7 mouse cellular contexts compared by ENCODE assay signal in the genomic region with DNA sequence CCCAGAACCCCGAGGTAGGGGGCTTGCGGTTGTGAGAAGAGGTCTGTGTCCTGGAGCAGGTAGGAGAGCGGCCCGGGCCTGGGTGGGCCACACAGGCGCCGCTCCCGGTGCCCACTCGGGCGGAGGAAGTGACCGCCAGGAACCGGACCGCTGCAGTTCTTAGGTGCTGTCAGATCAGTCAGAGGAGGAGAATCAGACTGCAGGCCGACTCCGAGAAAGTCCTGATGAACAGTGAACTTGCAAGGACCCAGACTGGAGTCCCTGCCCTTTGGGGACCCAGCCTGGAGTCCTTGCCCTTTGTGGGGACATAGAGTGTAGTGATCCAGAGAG. TPM values are rescaled to one million over a fixed set of nuclear protein-coding genes. Genes with fewer than 3 reads are reported as not detected.
DNase-seq lines count a peak whose midpoint lies in the region; ATAC-seq and TF ChIP-seq lines count a peak whose summit lies in the region.

No protein-coding gene starts in this region.

- H3K4me1 ChIP-seq in lung, embryonic 14.5 days (ENCODE audit: insufficient read depth), result no peaks in the 10 kb centered on the region
- H3K4me1 ChIP-seq in embryonic facial prominence, embryonic 12.5 days, result no peaks in the 10 kb centered on the region
- peaks cover 21% of the 10 kb centered on the region for H3K4me1 ChIP-seq in hindbrain, embryonic 13.5 days (replicated peaks)
- H3K4me1 ChIP-seq in liver, embryonic 16.5 days (ENCODE audit: control insufficient read depth, low read depth, low read length), result peaks cover 3% of the 10 kb centered on the region; the same call in 1 of the 2 replicates

- DNase-seq in lung, embryonic 14.5 days, result peak; percentile 52
- DNase-seq in lung, adult 18-20 months, result no peak
- no peak for DNase-seq in cerebellum, postnatal 10 days
- no peak for DNase-seq in right cerebral cortex, adult 2 months (ENCODE audit: low spot score in 2 of 2)

- ATAC-seq in lung, embryonic 14.5 days (ENCODE audit: insufficient read depth), result peak; percentile 68
- peak; percentile 59 for ATAC-seq in embryonic facial prominence, embryonic 12.5 days (ENCODE audit: insufficient number of reproducible peaks, insufficient read depth, low FRiP score, low TSS enrichment)
- peak; percentile 64 for ATAC-seq in hindbrain, embryonic 13.5 days (ENCODE audit: low FRiP score)
- ATAC-seq in liver, embryonic 16.5 days (ENCODE audit: low read depth), result no peak; the same call in 1 of the 2 replicates

- peak overlapping the region; percentile 72 for H3K27ac ChIP-seq in lung, embryonic 14.5 days (ENCODE audit: low read depth)
- 0 out of 2 replicates have a peak overlapping the region, but pooled peaks have one; percentile 63 for H3K27ac ChIP-seq in embryonic facial prominence, embryonic 12.5 days
- H3K27ac ChIP-seq in hindbrain, embryonic 13.5 days, result no peak overlapping the region
- H3K27ac ChIP-seq in liver, embryonic 16.5 days (ENCODE audit: low read length), result no peak overlapping the region

- H3K9me3 ChIP-seq in lung, embryonic 14.5 days (ENCODE audit: low read depth, low read length), result no peaks in the 10 kb centered on the region
- no peaks in the 10 kb centered on the region for H3K9me3 ChIP-seq in embryonic facial prominence, embryonic 12.5 days
- no peaks in the 10 kb centered on the region for H3K9me3 ChIP-seq in hindbrain, embryonic 13.5 days
- no peaks in the 10 kb centered on the region for H3K9me3 ChIP-seq in liver, embryonic 16.5 days (replicated peaks; ENCODE audit: control insufficient read depth, low read length)

- H3K4me2 ChIP-seq in lung, embryonic 14.5 days, result peak overlapping the region; percentile 72
- peak overlapping the region; percentile 65 for H3K4me2 ChIP-seq in embryonic facial prominence, embryonic 12.5 days (replicated peaks)
- H3K4me2 ChIP-seq in hindbrain, embryonic 13.5 days, result peak overlapping the region; percentile 74
- H3K4me2 ChIP-seq in liver, embryonic 16.5 days (ENCODE audit: low read depth, low read length), result peak overlapping the region; percentile 65

- no peaks in the 10 kb centered on the region for H3K27me3 ChIP-seq in lung, embryonic 14.5 days (ENCODE audit: insufficient read depth, low read length)
- peaks cover 5% of the 10 kb centered on the region; the same call in 1 of the 2 replicates for H3K27me3 ChIP-seq in embryonic facial prominence, embryonic 12.5 days
- peaks cover 11% of the 10 kb centered on the region for H3K27me3 ChIP-seq in hindbrain, embryonic 13.5 days
- peaks cover 16% of the 10 kb centered on the region for H3K27me3 ChIP-seq in liver, embryonic 16.5 days (ENCODE audit: control insufficient read depth, insufficient read depth, low read depth, low read length)

- no peak for TF ChIP-seq CTCF in lung, embryonic 14.5 days (IDR thresholded peaks at IDR 0.05; ENCODE audit: low read depth)

- peak overlapping the region; percentile 85 for H3K9ac ChIP-seq in lung, embryonic 14.5 days
- H3K9ac ChIP-seq in embryonic facial prominence, embryonic 12.5 days, result peak overlapping the region; percentile 77
- peak overlapping the region; percentile 73 for H3K9ac ChIP-seq in hindbrain, embryonic 13.5 days
- peak overlapping the region; percentile 59 for H3K9ac ChIP-seq in liver, embryonic 16.5 days (ENCODE audit: low read depth, low read length)

- WGBS in lung, embryonic 14.5 days, result 4% methylated on average over 14 of the region's 14 CpGs
- 11% methylated on average over 14 of the region's 14 CpGs for WGBS in embryonic facial prominence, embryonic 12.5 days
- WGBS in hindbrain, embryonic 13.5 days, result 7% methylated on average over 14 of the region's 14 CpGs
- 11% methylated on average over 14 of the region's 14 CpGs for WGBS in liver, embryonic 16.5 days (ENCODE audit: insufficient replicate concordance)

- H3K4me3 ChIP-seq in lung, embryonic 14.5 days (ENCODE audit: low read depth, low read length), result peak overlapping the region; percentile 77
- H3K4me3 ChIP-seq in embryonic facial prominence, embryonic 12.5 days, result peak overlapping the region; percentile 66
- H3K4me3 ChIP-seq in hindbrain, embryonic 13.5 days, result peak overlapping the region; percentile 66
- H3K4me3 ChIP-seq in liver, embryonic 16.5 days (ENCODE audit: low read depth, low read length), result peak overlapping the region; percentile 63

- no peaks in the 10 kb centered on the region for H3K36me3 ChIP-seq in lung, embryonic 14.5 days (ENCODE audit: insufficient read depth)
- no peaks in the 10 kb centered on the region for H3K36me3 ChIP-seq in embryonic facial prominence, embryonic 12.5 days
- H3K36me3 ChIP-seq in hindbrain, embryonic 13.5 days, result no peaks in the 10 kb centered on the region
- no peaks in the 10 kb centered on the region for H3K36me3 ChIP-seq in liver, embryonic 16.5 days (ENCODE audit: control insufficient read depth, insufficient read depth)

RNA-seq across cellular contexts. Expression of a gene that starts 0.6 kb away (rescaled TPM):
- polyA plus RNA-seq in lung, embryonic 14.5 days (2014; fragmentation: Nextera tagmentation; extraction: Ambion mirVana), result 20.2 and 21.9 TPM in 2 replicates
- polyA plus RNA-seq in embryonic facial prominence, embryonic 12.5 days (2016; fragmentation: Nextera tagmentation; extraction: Ambion mirVana), result 13.8 and 18.0 TPM in 2 replicates
- 11.2 and 12.0 TPM in 2 replicates for polyA plus RNA-seq in hindbrain, embryonic 13.5 days (2015; fragmentation: Nextera tagmentation; extraction: Ambion mirVana)
- polyA plus RNA-seq in liver, embryonic 16.5 days (2015; fragmentation: Nextera tagmentation; extraction: Ambion mirVana), result 0.96 and 1.1 TPM in 2 replicates

Comparison
In these comparisons a context has a peak if more than half of its experiments do, and no peak if none do; other contexts are left out.
1. H3K27ac ChIP-seq: peak in lung, embryonic 14.5 days (single experiment) and embryonic facial prominence, embryonic 12.5 days (single experiment); none in hindbrain, embryonic 13.5 days (single experiment) and liver, embryonic 16.5 days (single experiment).
2. Peak in every context shown above with its lines, with median percentiles within 50 percentile points of each other: H3K4me2 ChIP-seq, H3K4me3 ChIP-seq and H3K9ac ChIP-seq.